Comparison of ENCODE assay signal across 25 mouse cellular contexts in genomic region chr5:47820936-47821335, GRCm38 (mm10).
DNase-seq lines count a peak whose midpoint lies in the region; ATAC-seq and TF ChIP-seq lines count a peak whose summit lies in the region.
"Had no signal": no experiment of that assay in that cellular context is flagged by ENCODE, and none has a peak within 500 bp of the region (broad histone marks: within the 10 kb centered on the region; RNA-seq: fewer than 3 reads in every experiment).

No protein-coding gene starts in this region.

- no peaks in the 10 kb centered on the region for H3K27me3 ChIP-seq in forebrain, embryonic 13.5 days
- H3K27me3 ChIP-seq in forebrain, embryonic 10.5 days (ENCODE audit: poor library complexity, severe bottlenecking), result no peaks in the 10 kb centered on the region
- no peaks in the 10 kb centered on the region for H3K27me3 ChIP-seq in forebrain, embryonic 15.5 days
- H3K27me3 ChIP-seq in forebrain, embryonic 11.5 days (ENCODE audit: control insufficient read depth, insufficient read depth, low read length), result no peaks in the 10 kb centered on the region
- no peaks in the 10 kb centered on the region for H3K27me3 ChIP-seq in forebrain, postnatal 0 days (ENCODE audit: insufficient read depth, low read length)
- H3K27me3 ChIP-seq: CH12.LX; embryonic facial prominence, embryonic 13.5 days; embryonic facial prominence, embryonic 15.5 days had no signal

- H3K27ac ChIP-seq in forebrain, embryonic 13.5 days, result no peak overlapping the region
- no peak overlapping the region for H3K27ac ChIP-seq in forebrain, embryonic 10.5 days
- no peak overlapping the region for H3K27ac ChIP-seq in forebrain, embryonic 15.5 days (replicated peaks)
- H3K27ac ChIP-seq in forebrain, embryonic 11.5 days (ENCODE audit: low read depth, low read length), result no peak overlapping the region
- no peak overlapping the region for H3K27ac ChIP-seq in forebrain, postnatal 0 days (ENCODE audit: low read depth, low read length)
- H3K27ac ChIP-seq: embryonic facial prominence, embryonic 13.5 days; embryonic facial prominence, embryonic 15.5 days had no signal

- no peaks in the 10 kb centered on the region for H3K36me3 ChIP-seq in forebrain, embryonic 13.5 days (ENCODE audit: poor library complexity, severe bottlenecking)
- no peaks in the 10 kb centered on the region for H3K36me3 ChIP-seq in forebrain, embryonic 10.5 days (replicated peaks)
- no peaks in the 10 kb centered on the region for H3K36me3 ChIP-seq in forebrain, embryonic 15.5 days
- no peaks in the 10 kb centered on the region for H3K36me3 ChIP-seq in forebrain, embryonic 11.5 days (ENCODE audit: control insufficient read depth, insufficient read depth, low read length)
- H3K36me3 ChIP-seq in forebrain, postnatal 0 days (ENCODE audit: insufficient read depth), result no peaks in the 10 kb centered on the region
- H3K36me3 ChIP-seq: embryonic facial prominence, embryonic 13.5 days; embryonic facial prominence, embryonic 15.5 days; G1E had no signal

- H3K9ac ChIP-seq in forebrain, embryonic 13.5 days, result no peak overlapping the region
- no peak overlapping the region for H3K9ac ChIP-seq in forebrain, embryonic 15.5 days (replicated peaks)
- H3K9ac ChIP-seq in forebrain, embryonic 11.5 days (ENCODE audit: low read length), result no peak overlapping the region
- H3K9ac ChIP-seq in forebrain, postnatal 0 days, result no peak overlapping the region
- H3K9ac ChIP-seq: embryonic facial prominence, embryonic 13.5 days; embryonic facial prominence, embryonic 15.5 days had no signal

- no peak for DNase-seq in forebrain, embryonic 10.5 days (ENCODE audit: extremely low spot score, low spot score)
- DNase-seq in forebrain, embryonic 11.5 days (ENCODE audit: low spot score), result no peak
- no peak for DNase-seq in forebrain, postnatal 0 days
- DNase-seq in layer of hippocampus, adult 18-20 months (ENCODE audit: low spot score in 2 of 2), result no peak
- DNase-seq: adrenal gland, adult 8-10 months; adrenal gland, postnatal 14 days; adrenal gland, postnatal 36 days; B cell, adult 2 months; cerebellum, adult 11 months; cerebellum, adult 18-20 months; cerebellum, adult 8-10 months; cerebellum, adult 9-11 months; cerebellum, postnatal 14 days; cerebellum, postnatal 36 days; embryo, embryonic 11 days had no signal

- ATAC-seq in forebrain, embryonic 13.5 days, result peak; percentile 75
- peak; percentile 87 for ATAC-seq in forebrain, embryonic 15.5 days (replicated peaks)
- ATAC-seq in forebrain, embryonic 11.5 days (replicated peaks; ENCODE audit: low FRiP score), result no peak
- ATAC-seq in forebrain, postnatal 0 days, result peak; percentile 54; the same call in 1 of the 2 replicates
- ATAC-seq: activated CD4-positive, CD25-positive, alpha-beta regulatory T cell, adult 4 months; CD4-positive, CD25-positive, alpha-beta regulatory T cell, adult 4 months; Patski had no signal

- H3K4me1 ChIP-seq in forebrain, embryonic 13.5 days, result no peaks in the 10 kb centered on the region
- no peaks in the 10 kb centered on the region for H3K4me1 ChIP-seq in forebrain, embryonic 10.5 days
- H3K4me1 ChIP-seq in forebrain, embryonic 15.5 days, result no peaks in the 10 kb centered on the region
- no peaks in the 10 kb centered on the region for H3K4me1 ChIP-seq in forebrain, embryonic 11.5 days (replicated peaks; ENCODE audit: control insufficient read depth, insufficient read depth, low read length)
- no peaks in the 10 kb centered on the region for H3K4me1 ChIP-seq in forebrain, postnatal 0 days (ENCODE audit: insufficient read depth)
- H3K4me1 ChIP-seq: embryonic facial prominence, embryonic 13.5 days; embryonic facial prominence, embryonic 15.5 days had no signal

- no peak for TF ChIP-seq CTCF in forebrain, postnatal 0 days (IDR thresholded peaks at IDR 0.05; ENCODE audit: low read depth)

- H3K4me3 ChIP-seq in forebrain, embryonic 13.5 days, result no peak overlapping the region
- H3K4me3 ChIP-seq in forebrain, embryonic 10.5 days, result no peak overlapping the region
- no peak overlapping the region for H3K4me3 ChIP-seq in forebrain, embryonic 15.5 days
- no peak overlapping the region for H3K4me3 ChIP-seq in forebrain, embryonic 11.5 days (ENCODE audit: low read depth, low read length)
- no peak overlapping the region for H3K4me3 ChIP-seq in forebrain, postnatal 0 days (ENCODE audit: low read depth, low read length)
- H3K4me3 ChIP-seq: embryonic facial prominence, embryonic 13.5 days; embryonic facial prominence, embryonic 15.5 days; erythroblast, embryonic 14.5 days had no signal

- no peak overlapping the region for H3K4me2 ChIP-seq in forebrain, embryonic 13.5 days
- H3K4me2 ChIP-seq in forebrain, embryonic 15.5 days (replicated peaks), result no peak overlapping the region
- H3K4me2 ChIP-seq in forebrain, embryonic 11.5 days (ENCODE audit: low read depth, low read length, severe bottlenecking), result no peak overlapping the region
- H3K4me2 ChIP-seq in forebrain, postnatal 0 days (ENCODE audit: low read depth), result no peak overlapping the region
- H3K4me2 ChIP-seq: embryonic facial prominence, embryonic 13.5 days; embryonic facial prominence, embryonic 15.5 days had no signal

- H3K9me3 ChIP-seq in forebrain, embryonic 13.5 days (replicated peaks), result no peaks in the 10 kb centered on the region
- no peaks in the 10 kb centered on the region for H3K9me3 ChIP-seq in forebrain, embryonic 10.5 days
- no peaks in the 10 kb centered on the region for H3K9me3 ChIP-seq in forebrain, embryonic 15.5 days
- no peaks in the 10 kb centered on the region for H3K9me3 ChIP-seq in forebrain, embryonic 11.5 days (ENCODE audit: control insufficient read depth, low read length)
- H3K9me3 ChIP-seq in forebrain, postnatal 0 days (ENCODE audit: low read length), result no peaks in the 10 kb centered on the region
- H3K9me3 ChIP-seq: embryonic facial prominence, embryonic 13.5 days; embryonic facial prominence, embryonic 15.5 days; G1E had no signal

- WGBS in forebrain, embryonic 13.5 days, result 94% methylated on average over 1 of the region's 1 CpGs
- WGBS in forebrain, embryonic 10.5 days, result 97% methylated on average over 1 of the region's 1 CpGs
- 71% methylated on average over 1 of the region's 1 CpGs for WGBS in forebrain, embryonic 15.5 days
- 94% methylated on average over 1 of the region's 1 CpGs for WGBS in forebrain, embryonic 11.5 days
- WGBS in forebrain, postnatal 0 days, result 55% methylated on average over 1 of the region's 1 CpGs
